Mouse (Mus musculus) midbrain, embryonic 10.5 days (tissue): ENCODE measurements around the gene Patj. TPM values are rescaled to one million over a fixed set of nuclear protein-coding genes. Genes with fewer than 3 reads are reported as not detected.

ENCODE experiments used
- DNase-seq: peaks from one replicate; pipeline ENCODE4 v3.0.0-alpha.2; 2017; ENCODE audit warnings: low spot score
- H3K27ac ChIP-seq: fragments of 300-500 bp; sonication (generic); replicated peaks from 2 replicates; pipeline ENCODE4 v1.5.1; 2016; ENCODE audit warnings: mild to moderate bottlenecking
- H3K27me3 ChIP-seq: fragments of 300-500 bp; sonication (generic); 2 replicates; pipeline ENCODE4 v1.6.1; 2016; ENCODE audit warnings: low read depth, mild to moderate bottlenecking; ENCODE audit not compliant: poor library complexity, severe bottlenecking
- H3K36me3 ChIP-seq: fragments of 300-500 bp; sonication (generic); 2 replicates; pipeline ENCODE4 v1.6.1; 2016; ENCODE audit warnings: mild to moderate bottlenecking, moderate library complexity
- H3K4me1 ChIP-seq: fragments of 300-500 bp; sonication (generic); 2 replicates; pipeline ENCODE4 v1.6.1; 2016
- H3K4me3 ChIP-seq: fragments of 300-500 bp; sonication (generic); 2 replicates; pipeline ENCODE4 v1.5.1; 2016; ENCODE audit warnings: mild to moderate bottlenecking, moderate library complexity
- H3K9me3 ChIP-seq: fragments of 300-500 bp; sonication (generic); replicated peaks from 2 replicates; pipeline ENCODE4 v1.6.1; 2016; ENCODE audit warnings: mild to moderate bottlenecking
- WGBS: fragments of 180-500 bp; shearing (Covaris S2); methylation state at CpG from one replicate; pipeline ENCODE4 v1.1.7; 2016; 5-methylcytosine and 5-hydroxymethylcytosine counted together
- polyA plus RNA-seq: library from polyadenylated mRNA; unstranded; fragments of >200 nt; fragmentation: Nextera tagmentation; extraction: Ambion mirVana; gene quantifications from 2 replicates; pipeline ENCODE4 v1.2.1, GENCODE M21; 2016

The Patj gene
- polyA plus RNA-seq, 1 experiment from 2014 or later, result 5.0 TPM

DNA sequence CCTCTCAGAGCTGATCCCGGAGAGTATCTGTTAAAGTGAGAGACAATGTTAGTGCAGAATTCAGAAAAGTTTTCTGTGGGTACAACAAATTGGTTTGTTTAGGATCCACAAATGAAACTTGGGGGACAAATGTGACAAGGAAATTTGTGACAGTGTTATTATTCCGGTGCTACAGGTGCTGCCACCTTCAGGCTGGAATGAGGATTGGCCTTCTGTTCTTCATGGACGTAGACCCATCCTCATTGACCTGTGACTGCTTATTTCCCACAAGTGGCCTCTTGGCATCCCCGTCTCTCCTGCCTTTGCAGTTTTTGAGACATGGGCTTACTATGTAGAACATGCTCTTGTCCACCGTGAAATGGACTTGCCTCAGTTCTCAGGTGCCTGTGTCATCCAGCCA lies 104.6 kb downstream of the Patj start:
- no peak overlapping the region for H3K4me3 ChIP-seq
- no peaks in the 10 kb centered on the region for H3K9me3 ChIP-seq
- H3K36me3 ChIP-seq, result no peaks in the 10 kb centered on the region
- H3K27ac ChIP-seq, result no peak overlapping the region
- 76% methylated on average over 5 of the region's 5 CpGs for WGBS
- no peaks in the 10 kb centered on the region for H3K4me1 ChIP-seq
- DNase-seq, result no peak
- no peaks in the 10 kb centered on the region for H3K27me3 ChIP-seq

DNA sequence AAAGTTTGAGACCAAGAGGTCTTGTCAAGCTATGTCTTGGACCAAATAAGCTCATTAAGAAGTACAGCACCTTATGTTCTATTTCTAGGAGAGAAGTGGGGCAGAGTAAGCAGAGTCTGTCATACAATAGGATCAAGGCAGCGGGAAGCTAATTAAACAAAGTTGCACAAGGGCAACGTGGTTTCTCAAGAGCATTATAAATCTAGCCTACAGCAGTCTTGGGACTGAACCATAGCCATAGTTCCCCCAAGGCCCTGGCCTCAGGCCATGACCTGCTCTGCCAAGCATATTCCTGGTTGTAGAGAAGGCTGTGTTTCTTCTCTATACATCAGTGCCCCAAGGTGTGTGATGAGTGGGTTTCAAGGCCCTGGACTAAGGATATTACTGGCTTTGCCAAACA lies 105.3 kb downstream of the Patj start:
- 84% methylated on average over 2 of the region's 2 CpGs for WGBS
- no peak for DNase-seq
- Histone ChIP-seq H3K4me1 (no peaks in the 10 kb centered on the region), H3K36me3 (no peaks in the 10 kb centered on the region), H3K4me3 (no peak overlapping the region), H3K27me3 (no peaks in the 10 kb centered on the region), H3K9me3 (no peaks in the 10 kb centered on the region), H3K27ac (no peak overlapping the region)

DNA sequence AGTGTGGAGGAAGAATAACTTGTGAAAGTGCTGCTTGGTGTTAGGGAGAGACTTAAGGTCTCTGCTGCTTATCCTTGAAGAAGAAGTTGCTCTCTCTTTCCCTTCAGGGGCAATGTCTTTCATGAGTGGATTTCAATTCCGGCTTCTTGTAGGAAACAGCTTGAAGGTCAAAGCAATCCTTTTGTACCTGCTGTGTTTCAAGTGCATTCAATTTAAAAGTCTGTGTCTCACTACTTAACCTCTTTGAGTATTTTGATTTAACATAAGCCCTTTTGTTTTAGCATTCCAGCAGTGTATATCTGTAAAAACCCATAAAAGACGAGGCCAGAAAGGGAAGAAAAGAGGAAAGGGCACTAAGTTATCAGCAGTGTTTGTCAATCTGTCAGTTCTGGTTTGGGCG lies 109.2 kb downstream of the Patj start:
- WGBS, result 74% methylated on average over 3 of the region's 3 CpGs
- Histone ChIP-seq H3K4me1 (no peaks in the 10 kb centered on the region), H3K4me3 (no peak overlapping the region), H3K27me3 (no peaks in the 10 kb centered on the region), H3K9me3 (no peaks in the 10 kb centered on the region), H3K36me3 (no peaks in the 10 kb centered on the region), H3K27ac (no peak overlapping the region)
- no peak for DNase-seq

DNA sequence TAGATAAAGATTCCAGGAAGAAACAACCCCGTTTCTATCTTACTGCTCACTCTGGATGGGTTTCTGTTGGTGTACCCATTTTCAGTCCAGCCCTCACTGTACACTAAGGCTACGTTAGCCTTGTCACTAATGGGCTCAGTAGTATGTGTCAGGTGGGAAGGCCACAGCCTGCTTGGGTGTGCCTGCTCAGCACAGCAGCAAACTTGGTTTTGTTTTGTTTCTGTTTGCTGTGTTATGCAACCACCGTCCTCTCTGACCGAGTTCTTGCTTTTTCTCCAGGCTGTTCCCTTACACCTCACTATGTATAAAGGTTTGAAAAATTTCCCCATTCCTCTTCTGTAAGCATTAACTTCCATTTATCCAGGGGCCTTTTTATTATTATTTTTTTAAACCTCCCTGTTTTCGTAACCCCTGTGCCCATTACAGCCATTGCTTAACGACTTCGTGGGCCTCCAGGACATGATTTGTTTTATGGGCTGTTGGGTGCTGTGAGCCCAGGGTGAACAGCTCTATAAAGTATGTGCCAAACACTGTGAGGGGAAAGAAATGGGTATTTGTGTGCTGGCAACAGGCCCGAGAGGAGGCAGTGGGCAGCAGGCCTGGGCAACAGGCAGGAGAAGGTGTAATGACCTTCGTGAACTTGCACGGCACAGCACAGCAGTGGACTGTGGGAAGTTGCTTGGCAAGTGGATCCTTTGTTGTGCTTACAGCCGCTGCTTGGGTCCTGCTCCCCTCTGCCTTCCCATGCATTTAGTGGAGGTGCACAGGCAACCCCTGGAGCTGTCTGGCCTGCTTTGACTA lies 113.1 kb downstream of the Patj start:
- Histone ChIP-seq H3K4me1 (no peaks in the 10 kb centered on the region), H3K27ac (no peak overlapping the region), H3K36me3 (no peaks in the 10 kb centered on the region), H3K4me3 (no peak overlapping the region), H3K27me3 (no peaks in the 10 kb centered on the region), H3K9me3 (no peaks in the 10 kb centered on the region)
- no peak for DNase-seq
- WGBS, result 89% methylated on average over 11 of the region's 11 CpGs

DNA sequence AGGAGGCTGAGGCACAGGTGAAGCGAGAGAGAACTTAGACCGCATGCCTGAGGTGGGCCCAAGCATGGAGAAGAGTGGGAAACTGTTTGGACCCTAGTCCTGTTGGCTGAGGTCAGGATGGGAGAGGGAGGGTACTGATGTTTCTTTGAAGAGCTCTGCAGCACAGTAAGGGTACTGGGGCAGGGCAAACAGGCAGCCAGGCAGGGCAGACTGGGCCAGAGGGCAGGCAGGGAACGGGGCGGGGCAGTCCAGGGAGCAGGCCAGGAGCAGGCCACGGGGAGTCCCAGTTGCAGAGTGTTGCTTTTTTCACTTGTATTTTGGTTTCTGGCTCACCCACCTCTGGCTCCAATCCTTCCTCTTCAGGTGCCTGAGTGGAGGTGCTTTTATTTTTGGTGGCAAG lies 114.4 kb downstream of the Patj start:
- H3K36me3 ChIP-seq, result no peaks in the 10 kb centered on the region
- no peaks in the 10 kb centered on the region for H3K27me3 ChIP-seq
- no peaks in the 10 kb centered on the region for H3K4me1 ChIP-seq
- no peak overlapping the region for H3K4me3 ChIP-seq
- 0 out of 2 replicates have a peak overlapping the region, but pooled peaks have one; percentile 30 for H3K27ac ChIP-seq
- no peaks in the 10 kb centered on the region for H3K9me3 ChIP-seq
- WGBS, result 74% methylated on average over 5 of the region's 5 CpGs
- DNase-seq, result no peak

DNA sequence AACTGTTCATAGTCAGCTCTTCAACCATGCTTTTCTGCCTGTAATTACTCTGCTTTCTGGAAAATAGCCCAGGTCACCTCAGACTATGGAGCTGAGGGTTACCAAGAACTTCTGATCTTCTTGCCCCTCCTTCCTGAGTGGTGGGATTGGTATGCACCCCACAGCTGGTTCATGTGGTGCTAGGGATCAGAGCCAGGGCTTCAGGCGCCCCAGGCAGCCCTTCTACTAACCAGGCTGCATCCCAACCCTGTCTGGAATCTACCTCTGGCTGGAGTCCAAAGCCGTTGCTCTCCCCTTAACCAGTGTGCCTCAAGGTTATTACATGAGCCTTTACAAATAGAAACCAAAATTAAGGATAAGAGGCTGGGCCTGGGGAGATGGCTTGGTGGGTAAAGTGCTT lies 115.7 kb downstream of the Patj start:
- no peak for DNase-seq
- Histone ChIP-seq H3K27ac (no peak overlapping the region), H3K9me3 (no peaks in the 10 kb centered on the region), H3K4me3 (no peak overlapping the region), H3K36me3 (no peaks in the 10 kb centered on the region), H3K27me3 (no peaks in the 10 kb centered on the region), H3K4me1 (no peaks in the 10 kb centered on the region)
- 75% methylated on average over 2 of the region's 2 CpGs for WGBS

DNA sequence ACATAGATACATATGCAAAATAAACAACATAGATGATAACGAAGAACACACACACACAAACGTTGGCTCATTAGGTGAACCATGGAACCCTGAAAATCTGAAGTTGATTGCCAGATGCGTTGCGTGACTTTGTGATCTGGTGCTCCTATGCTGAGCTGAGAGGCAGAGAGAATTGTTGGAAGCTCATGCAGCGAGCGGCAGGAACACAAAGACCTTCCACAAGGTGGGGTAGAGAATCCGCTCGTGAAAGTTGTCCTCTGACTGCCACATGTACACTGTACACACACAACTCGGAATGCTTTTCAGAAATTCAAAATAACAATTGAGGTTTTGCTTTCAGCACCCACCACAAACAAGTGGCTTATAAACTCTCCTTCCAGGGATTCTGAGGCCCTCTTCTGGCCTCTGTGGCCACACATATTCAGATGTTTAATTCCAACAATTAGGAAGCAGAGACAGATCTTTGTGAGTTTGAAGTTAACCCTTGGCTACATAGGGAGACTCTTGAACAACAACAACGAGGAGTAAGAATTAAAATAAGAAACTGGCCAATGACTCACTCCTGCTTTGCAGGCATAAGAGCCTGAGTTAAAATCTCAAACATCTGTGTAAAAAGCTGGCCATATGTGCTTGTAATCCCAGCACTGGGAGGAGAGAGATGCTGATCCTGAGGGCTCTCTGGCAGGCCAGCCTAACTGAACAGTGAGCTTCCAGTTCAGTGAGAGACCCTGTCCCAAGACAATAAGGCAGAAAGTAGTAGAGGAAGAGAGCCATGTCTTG lies 116.6 kb downstream of the Patj start:
- no peak for DNase-seq
- WGBS, result 88% methylated on average over 10 of the region's 10 CpGs
- no peak overlapping the region for H3K27ac ChIP-seq

DNA sequence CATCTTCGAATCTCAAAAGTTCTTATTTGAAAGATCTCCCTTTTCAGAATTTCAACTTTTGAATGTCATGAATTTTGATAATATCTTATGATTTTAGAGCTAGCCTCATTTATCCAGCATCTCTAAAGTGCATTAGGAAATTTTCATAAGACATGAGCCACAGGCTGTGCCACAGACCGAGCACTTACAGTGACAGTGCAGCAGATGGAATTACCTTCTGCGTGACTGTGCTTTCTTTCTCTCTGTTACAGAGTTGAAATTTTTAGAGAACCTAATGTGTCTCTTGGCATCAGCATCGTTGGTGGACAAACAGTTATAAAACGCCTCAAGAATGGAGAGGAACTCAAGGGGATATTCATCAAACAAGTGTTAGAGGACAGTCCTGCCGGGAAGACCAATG lies 124.9 kb downstream of the Patj start:
- no peak overlapping the region for H3K4me3 ChIP-seq
- no peak for DNase-seq
- H3K27ac ChIP-seq, result no peak overlapping the region
- H3K36me3 ChIP-seq, result no peaks in the 10 kb centered on the region
- H3K27me3 ChIP-seq, result no peaks in the 10 kb centered on the region
- WGBS, result 90% methylated on average over 6 of the region's 6 CpGs
- no peaks in the 10 kb centered on the region for H3K9me3 ChIP-seq
- no peaks in the 10 kb centered on the region for H3K4me1 ChIP-seq

More for the DNA sequence above, 116.6 kb downstream of the Patj start:
- Histone ChIP-seq H3K9me3 (no peaks in the 10 kb centered on the region), H3K4me3 (no peak overlapping the region), H3K36me3 (no peaks in the 10 kb centered on the region), H3K27me3 (no peaks in the 10 kb centered on the region), H3K4me1 (no peaks in the 10 kb centered on the region)

DNA sequence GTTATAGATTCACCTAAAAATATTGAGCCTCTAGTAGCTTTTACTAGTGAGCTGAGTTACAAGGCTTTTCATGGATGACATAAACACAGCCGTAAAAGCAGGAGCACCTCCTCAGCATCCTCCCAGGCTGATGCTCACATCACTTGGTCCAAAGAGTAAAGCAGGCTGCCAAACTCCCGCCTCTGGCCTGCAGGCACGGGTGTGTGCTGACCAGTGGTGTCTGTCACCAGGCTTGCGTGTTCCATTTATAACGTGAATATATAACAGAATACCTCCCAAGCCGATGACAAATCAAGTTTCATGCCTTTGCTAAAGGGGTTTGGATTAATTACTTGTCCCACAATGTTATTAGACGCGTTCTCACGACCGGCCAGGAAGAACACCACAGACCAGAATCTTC lies 128.9 kb downstream of the Patj start:
- no peak for DNase-seq
- H3K36me3 ChIP-seq, result no peaks in the 10 kb centered on the region
- no peak overlapping the region for H3K27ac ChIP-seq
- WGBS, result 95% methylated on average over 10 of the region's 10 CpGs
- no peaks in the 10 kb centered on the region for H3K4me1 ChIP-seq
- H3K4me3 ChIP-seq, result no peak overlapping the region
- no peaks in the 10 kb centered on the region for H3K27me3 ChIP-seq
- H3K9me3 ChIP-seq, result no peaks in the 10 kb centered on the region

DNA sequence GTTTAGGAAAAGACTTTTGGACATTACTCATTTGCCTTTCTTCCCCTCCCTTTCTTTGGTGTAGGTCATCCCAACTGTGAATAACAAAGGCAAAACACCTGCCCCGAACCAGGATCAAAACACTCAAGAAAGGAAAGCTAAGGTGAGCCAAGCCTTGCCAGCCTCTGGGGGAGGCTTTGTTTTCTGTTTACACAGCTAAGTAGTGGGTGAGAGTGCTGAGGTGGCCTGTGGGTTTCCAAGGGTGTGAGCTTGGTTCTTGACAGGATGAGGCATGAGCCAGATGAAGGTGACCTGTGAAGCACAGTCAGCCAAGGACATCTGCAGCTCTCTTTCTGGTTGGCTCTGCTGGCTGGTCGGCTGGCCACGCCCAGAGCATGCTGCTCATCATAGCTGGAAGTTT lies 139.9 kb downstream of the Patj start:
- Histone ChIP-seq H3K36me3 (no peaks in the 10 kb centered on the region), H3K27ac (no peak overlapping the region), H3K27me3 (no peaks in the 10 kb centered on the region), H3K4me1 (no peaks in the 10 kb centered on the region), H3K9me3 (no peaks in the 10 kb centered on the region), H3K4me3 (no peak overlapping the region)
- 79% methylated on average over 3 of the region's 3 CpGs for WGBS
- no peak for DNase-seq

DNA sequence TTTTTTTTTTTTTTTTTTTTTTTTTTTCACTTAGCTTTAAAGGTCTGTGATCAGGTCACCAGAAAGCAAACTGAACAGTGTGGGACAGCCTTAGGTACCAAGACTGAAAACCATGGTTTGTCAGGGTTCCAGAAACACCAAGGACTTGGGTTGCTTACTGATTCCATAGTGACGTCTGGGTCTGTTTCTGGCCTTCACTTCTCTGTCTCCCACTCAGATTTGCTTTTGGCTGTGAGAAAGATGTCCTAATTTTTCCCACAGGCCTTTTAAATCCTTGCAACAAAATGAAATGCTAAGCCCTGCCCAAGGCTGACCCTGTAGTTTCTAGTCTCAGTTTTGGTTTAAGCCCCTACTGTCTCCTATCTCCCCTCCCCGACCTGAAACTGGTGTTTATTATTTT lies 146.0 kb downstream of the Patj start:
- Histone ChIP-seq H3K27ac (no peak overlapping the region), H3K27me3 (no peaks in the 10 kb centered on the region), H3K9me3 (no peaks in the 10 kb centered on the region), H3K4me3 (no peak overlapping the region), H3K36me3 (no peaks in the 10 kb centered on the region), H3K4me1 (peaks cover 5% of the 10 kb centered on the region)
- DNase-seq, result no peak
- 91% methylated on average over 2 of the region's 2 CpGs for WGBS

DNA sequence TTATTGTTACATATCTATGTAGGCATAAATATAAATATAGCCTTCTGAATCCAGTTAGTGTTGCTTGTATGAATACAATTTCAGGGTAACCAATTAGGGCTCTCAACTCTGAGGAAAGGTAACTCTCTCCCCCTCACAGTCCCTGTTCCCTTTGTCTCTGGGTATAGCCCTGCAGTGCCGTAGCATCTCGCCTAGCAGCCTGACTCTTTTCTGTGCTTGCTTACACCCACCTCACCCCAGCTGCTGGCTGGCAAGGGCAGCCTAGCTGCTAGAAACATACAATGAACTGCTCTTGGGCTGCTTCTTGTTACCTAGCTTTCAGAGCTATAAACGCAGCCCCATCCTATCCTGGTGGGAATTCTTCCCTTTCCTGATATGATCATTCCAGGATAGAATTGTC lies 147.4 kb downstream of the Patj start:
- Histone ChIP-seq H3K4me3 (no peak overlapping the region), H3K27ac (no peak overlapping the region; the same call in 1 of the 2 replicates), H3K9me3 (no peaks in the 10 kb centered on the region), H3K36me3 (no peaks in the 10 kb centered on the region), H3K4me1 (peaks cover 14% of the 10 kb centered on the region), H3K27me3 (no peaks in the 10 kb centered on the region)
- DNase-seq, result no peak
- 89% methylated on average over 3 of the region's 3 CpGs for WGBS

DNA sequence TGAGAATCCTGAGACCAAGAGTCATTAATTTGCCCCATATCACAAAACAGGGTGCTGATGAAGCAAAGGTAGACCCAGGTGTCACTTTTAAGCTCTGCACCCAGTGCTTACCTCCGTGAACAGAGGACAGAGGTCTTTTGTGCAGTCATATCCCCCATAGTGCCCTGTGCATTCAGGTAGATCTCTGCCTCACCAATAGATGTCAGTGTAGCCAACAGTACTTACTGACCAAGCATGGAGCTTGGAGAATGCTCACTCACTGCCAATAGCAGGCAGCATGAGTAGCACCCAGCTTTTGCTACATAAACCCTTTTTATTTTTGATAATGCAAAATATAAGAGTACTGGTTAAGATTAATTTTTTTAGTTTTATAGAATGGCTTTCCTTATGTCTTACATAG lies 149.8 kb downstream of the Patj start:
- Histone ChIP-seq H3K36me3 (no peaks in the 10 kb centered on the region), H3K9me3 (no peaks in the 10 kb centered on the region), H3K4me1 (peaks cover 14% of the 10 kb centered on the region), H3K4me3 (no peak overlapping the region), H3K27me3 (no peaks in the 10 kb centered on the region), H3K27ac (no peak overlapping the region)
- WGBS, result 47% methylated on average over 1 of the region's 1 CpGs
- no peak for DNase-seq
